Mouse (Mus musculus): Measurements from ENCODE around the gene Dll1. TPM values are rescaled to one million over a fixed set of nuclear protein-coding genes. Genes with fewer than 3 reads are reported as not detected.

Dll1 gene
- polyA plus RNA-seq, 1 experiment from 2014 or later = 6.4 TPM

- H3K27me3 ChIP-seq = no peaks in the 10 kb centered on the region
- no peak for ATAC-seq (ENCODE audit: borderline replicate concordance, extremely low read depth, low FRiP score, low TSS enrichment)
- H3K27ac ChIP-seq = no peak overlapping the region
- H3K9ac ChIP-seq = no peak overlapping the region
- H3K4me3 ChIP-seq = no peak overlapping the region
- no peaks in the 10 kb centered on the region for H3K9me3 ChIP-seq
- no peak overlapping the region for H3K4me2 ChIP-seq
- no peaks in the 10 kb centered on the region for H3K36me3 ChIP-seq
- WGBS = 80% methylated on average over 2 of the region's 2 CpGs
- H3K4me1 ChIP-seq = no peaks in the 10 kb centered on the region
These were observed 22.7 kb downstream of the Dll1 start for GRCm38 (mm10) chr17:15354006-15354405.

DNA sequence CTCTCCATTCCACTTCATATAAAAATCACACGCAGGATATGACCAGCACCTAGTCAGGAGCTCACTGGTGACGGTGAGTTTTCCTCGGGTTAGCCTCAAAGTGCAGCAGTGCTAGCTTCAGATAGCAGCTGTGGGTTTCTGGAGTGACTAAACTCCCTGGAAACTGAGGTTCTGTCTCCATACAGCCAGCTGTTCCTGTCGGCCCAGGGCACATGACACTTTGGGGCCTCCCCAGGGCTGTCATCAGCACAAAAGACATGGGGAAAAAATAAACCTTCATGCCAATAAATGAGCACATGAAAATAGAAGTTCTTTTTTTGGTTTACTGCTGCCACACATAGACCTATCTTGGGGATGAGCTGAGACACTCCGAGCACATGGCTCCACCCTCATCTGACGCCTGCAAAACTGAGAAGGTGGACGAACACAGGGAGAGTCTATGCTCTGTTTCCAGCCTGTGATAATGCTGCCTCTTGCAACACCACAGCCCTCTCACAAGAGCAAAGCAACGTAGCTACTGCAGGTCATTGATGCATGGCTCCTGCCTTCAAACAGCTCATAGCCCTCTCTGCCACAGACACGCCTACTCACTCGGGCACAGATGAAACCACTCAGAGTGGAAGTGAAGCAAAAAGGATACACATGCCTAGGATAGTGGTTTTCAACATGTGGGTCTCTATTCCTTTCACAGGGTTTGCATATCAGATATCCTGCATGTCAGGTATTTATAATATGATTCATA is 23.6 kb downstream of the Dll1 start:
- H3K9ac ChIP-seq = no peak overlapping the region
- no peaks in the 10 kb centered on the region for H3K4me1 ChIP-seq
- H3K4me2 ChIP-seq = no peak overlapping the region
- no peak overlapping the region for H3K4me3 ChIP-seq
- no peaks in the 10 kb centered on the region for H3K9me3 ChIP-seq
- no peak for ATAC-seq (ENCODE audit: borderline replicate concordance, extremely low read depth, low FRiP score, low TSS enrichment)
- no peak overlapping the region for H3K27ac ChIP-seq
- H3K27me3 ChIP-seq = no peaks in the 10 kb centered on the region
- H3K36me3 ChIP-seq = no peaks in the 10 kb centered on the region
- WGBS = 49% methylated on average over 10 of the region's 10 CpGs

GRCm38 (mm10) chr17:15350152-15350551 is 26.5 kb downstream of the Dll1 start:
- Histone ChIP-seq H3K36me3 (no peaks in the 10 kb centered on the region), H3K9me3 (no peaks in the 10 kb centered on the region), H3K4me3 (no peak overlapping the region), H3K4me1 (no peaks in the 10 kb centered on the region), H3K27me3 (no peaks in the 10 kb centered on the region), H3K27ac (no peak overlapping the region), H3K9ac (no peak overlapping the region), H3K4me2 (no peak overlapping the region)
- WGBS = 69% methylated on average over 2 of the region's 2 CpGs
- ATAC-seq (ENCODE audit: borderline replicate concordance, extremely low read depth, low FRiP score, low TSS enrichment) = no peak

GRCm38 (mm10) chr17:15343071-15343822 is 33.4 kb downstream of the Dll1 start:
- Histone ChIP-seq H3K27ac (no peak overlapping the region), H3K4me2 (no peak overlapping the region), H3K4me1 (no peaks in the 10 kb centered on the region), H3K27me3 (0 out of 2 replicates have a peak, but pooled peaks cover 3% of the 10 kb centered on the region), H3K9ac (no peak overlapping the region), H3K4me3 (no peak overlapping the region), H3K9me3 (no peaks in the 10 kb centered on the region), H3K36me3 (no peaks in the 10 kb centered on the region)
- 30% methylated on average over 14 of the region's 14 CpGs for WGBS
- no peak for ATAC-seq (ENCODE audit: borderline replicate concordance, extremely low read depth, low FRiP score, low TSS enrichment)

- no peaks in the 10 kb centered on the region for H3K36me3 ChIP-seq
- 81% methylated on average over 1 of the region's 1 CpGs for WGBS
- H3K9ac ChIP-seq = no peak overlapping the region
- no peaks in the 10 kb centered on the region for H3K9me3 ChIP-seq
- ATAC-seq (ENCODE audit: borderline replicate concordance, extremely low read depth, low FRiP score, low TSS enrichment) = no peak
- no peak overlapping the region for H3K4me3 ChIP-seq
- H3K27me3 ChIP-seq = no peaks in the 10 kb centered on the region
- H3K4me1 ChIP-seq = no peaks in the 10 kb centered on the region
- H3K27ac ChIP-seq = no peak overlapping the region
- H3K4me2 ChIP-seq = no peak overlapping the region
These were observed 38.8 kb downstream of the Dll1 start for GRCm38 (mm10) chr17:15337906-15338305.

GRCm38 (mm10) chr17:15329740-15330318 is 46.8 kb downstream of the Dll1 start:
- H3K9ac ChIP-seq = no peak overlapping the region
- no peak overlapping the region for H3K4me3 ChIP-seq
- H3K9me3 ChIP-seq = no peaks in the 10 kb centered on the region
- no peaks in the 10 kb centered on the region for H3K36me3 ChIP-seq
- 77% methylated on average over 10 of the region's 10 CpGs for WGBS
- no peak overlapping the region for H3K27ac ChIP-seq
- H3K27me3 ChIP-seq = no peaks in the 10 kb centered on the region
- no peaks in the 10 kb centered on the region for H3K4me1 ChIP-seq
- ATAC-seq (ENCODE audit: borderline replicate concordance, extremely low read depth, low FRiP score, low TSS enrichment) = no peak
- no peak overlapping the region for H3K4me2 ChIP-seq

DNA sequence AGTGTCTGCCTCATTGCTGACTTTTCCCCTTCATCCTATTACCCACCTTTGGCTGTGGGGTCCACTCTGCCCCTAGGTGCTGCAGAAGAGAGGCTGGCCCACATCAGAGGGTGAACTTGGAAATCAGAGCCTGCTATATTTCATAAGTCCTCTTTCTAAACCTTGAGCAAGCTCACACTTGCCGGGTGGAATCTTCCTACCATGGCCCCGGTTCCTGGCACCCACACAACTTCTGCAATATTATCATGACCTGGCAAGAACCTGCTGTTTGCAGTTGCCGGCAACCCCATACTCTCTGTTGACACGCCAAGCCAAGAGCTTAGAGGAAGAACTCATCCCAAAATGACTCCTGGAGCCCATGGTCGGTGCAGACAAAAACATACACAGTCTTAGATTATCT is 49.6 kb downstream of the Dll1 start:
- Histone ChIP-seq H3K4me2 (no peak overlapping the region), H3K36me3 (no peaks in the 10 kb centered on the region), H3K4me1 (peaks cover 7% of the 10 kb centered on the region; the same call in 1 of the 2 replicates), H3K9ac (no peak overlapping the region), H3K27ac (no peak overlapping the region), H3K9me3 (no peaks in the 10 kb centered on the region), H3K4me3 (no peak overlapping the region), H3K27me3 (no peaks in the 10 kb centered on the region)
- WGBS = 75% methylated on average over 5 of the region's 5 CpGs
- ATAC-seq (ENCODE audit: borderline replicate concordance, extremely low read depth, low FRiP score, low TSS enrichment) = no peak

DNA sequence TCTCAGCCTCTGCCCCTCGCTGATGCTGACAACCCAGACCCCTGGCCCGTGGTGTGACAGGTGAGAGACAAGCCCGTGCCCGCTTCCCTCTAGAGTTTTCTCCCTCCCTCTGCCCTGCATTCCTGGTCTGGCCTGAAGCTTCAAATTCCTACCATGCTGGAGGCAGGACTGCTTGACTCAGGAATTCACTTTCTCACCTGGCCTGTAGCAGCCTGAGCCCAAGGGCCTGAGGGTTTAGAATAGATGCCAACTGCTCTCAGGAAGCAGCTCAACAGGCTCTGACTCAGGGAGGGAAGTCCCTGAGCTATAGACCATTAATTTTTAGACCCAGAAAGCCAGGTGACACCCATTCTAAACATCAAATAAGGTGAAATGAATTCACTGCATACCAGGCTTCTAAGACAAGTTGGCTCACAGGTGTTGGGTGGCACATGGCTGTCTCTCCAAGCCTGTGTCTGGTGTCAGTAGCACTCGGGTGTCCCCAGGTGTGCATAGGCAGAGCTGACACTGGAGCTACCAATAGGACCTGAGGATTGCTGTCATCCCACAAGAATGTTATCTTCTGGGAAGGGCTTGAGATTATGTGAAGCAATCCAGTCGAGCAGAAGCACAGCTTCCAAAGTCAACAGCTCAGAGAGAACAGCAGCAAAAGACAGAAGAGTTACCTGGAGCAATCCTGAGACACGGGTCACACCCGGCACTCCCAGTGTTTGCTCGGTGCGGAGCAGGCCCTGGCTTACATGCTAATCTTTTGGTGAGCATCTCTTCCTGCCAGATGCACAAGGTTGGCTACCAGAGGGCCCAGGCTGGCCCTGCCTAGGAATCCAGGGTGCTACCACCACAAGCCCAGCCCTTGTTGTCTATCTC is 50.5 kb downstream of the Dll1 start:
- H3K4me2 ChIP-seq = no peak overlapping the region
- H3K4me1 ChIP-seq = peaks cover 7% of the 10 kb centered on the region; the same call in 1 of the 2 replicates
- no peaks in the 10 kb centered on the region for H3K9me3 ChIP-seq
- no peaks in the 10 kb centered on the region for H3K36me3 ChIP-seq
- H3K27me3 ChIP-seq = no peaks in the 10 kb centered on the region
- H3K4me3 ChIP-seq = no peak overlapping the region
- no peak overlapping the region for H3K9ac ChIP-seq
- no peak for ATAC-seq (ENCODE audit: borderline replicate concordance, extremely low read depth, low FRiP score, low TSS enrichment)
- 49% methylated on average over 10 of the region's 10 CpGs for WGBS
- no peak overlapping the region for H3K27ac ChIP-seq

GRCm38 (mm10) chr17:15323191-15323834 is 53.4 kb downstream of the Dll1 start:
- H3K36me3 ChIP-seq = no peaks in the 10 kb centered on the region
- 57% methylated on average over 9 of the region's 9 CpGs for WGBS
- H3K9ac ChIP-seq = no peak overlapping the region
- no peaks in the 10 kb centered on the region for H3K9me3 ChIP-seq
- H3K4me2 ChIP-seq = no peak overlapping the region
- no peak overlapping the region for H3K4me3 ChIP-seq
- peaks cover 7% of the 10 kb centered on the region; the same call in 1 of the 2 replicates for H3K4me1 ChIP-seq
- H3K27ac ChIP-seq = no peak overlapping the region
- peak; percentile 84 for ATAC-seq (ENCODE audit: borderline replicate concordance, extremely low read depth, low FRiP score, low TSS enrichment)
- H3K27me3 ChIP-seq = no peaks in the 10 kb centered on the region

Measured in lung, embryonic 15.5 days (tissue).